13 mouse cellular contexts compared by ENCODE assay signal in the genomic region with DNA sequence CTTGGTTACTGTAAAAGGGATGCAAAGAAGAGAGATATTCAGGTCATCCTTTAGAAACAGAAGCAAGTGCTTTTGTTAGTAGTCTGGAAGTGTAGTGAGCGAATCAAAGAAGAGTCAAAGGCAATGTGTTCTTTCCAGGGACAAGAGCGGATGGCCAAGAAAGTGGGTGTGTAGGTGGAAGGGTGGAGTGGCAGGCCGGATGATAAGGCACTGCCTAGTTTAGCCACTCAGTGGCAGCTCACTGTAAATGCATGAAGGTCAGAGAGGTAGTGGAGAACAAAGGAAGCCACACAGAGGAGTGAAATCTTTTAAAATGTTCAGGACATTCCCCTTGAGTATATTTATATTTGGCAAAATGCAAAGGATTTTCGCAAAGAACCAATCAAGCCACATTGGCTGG. TPM values are rescaled to one million over a fixed set of nuclear protein-coding genes. Genes with fewer than 3 reads are reported as not detected.
"Had no signal": no experiment of that assay in that cellular context is flagged by ENCODE, and none has a peak within 500 bp of the region (broad histone marks: within the 10 kb centered on the region; RNA-seq: fewer than 3 reads in every experiment).

No protein-coding gene starts in this region.

- H3K4me3 ChIP-seq: layer of hippocampus, adult 2 months; limb, embryonic 10.5 days; liver, embryonic 15.5 days; lung, embryonic 15.5 days; neural tube, embryonic 12.5 days had no signal

- H3K9me3 ChIP-seq: limb, embryonic 10.5 days; liver, embryonic 15.5 days; lung, embryonic 15.5 days; neural tube, embryonic 12.5 days had no signal

- H3K9ac ChIP-seq: liver, embryonic 15.5 days; lung, embryonic 15.5 days; neural tube, embryonic 12.5 days had no signal

- H3K36me3 ChIP-seq: limb, embryonic 10.5 days; liver, embryonic 15.5 days; lung, embryonic 15.5 days; neural tube, embryonic 12.5 days had no signal

- DNase-seq: kidney, adult 9 months; kidney, postnatal 4 days; midbrain, embryonic 14.5 days; thymus, adult 18-20 months; thymus, postnatal 14 days had no signal

- H3K4me2 ChIP-seq: liver, embryonic 11.5 days; liver, embryonic 15.5 days; lung, embryonic 15.5 days; neural tube, embryonic 12.5 days had no signal

- H3K27ac ChIP-seq: kidney, postnatal 0 days; layer of hippocampus, adult 2 months; limb, embryonic 10.5 days; liver, embryonic 15.5 days; lung, embryonic 15.5 days; neural tube, embryonic 12.5 days had no signal

- H3K4me1 ChIP-seq: liver, embryonic 15.5 days had no signal

RNA-seq across cellular contexts. Expression of gene Pde3a, which starts 4.0 kb away (rescaled TPM):
- total RNA-seq: megakaryocyte progenitor cell, adult 5-6 weeks had no signal
